Mouse (Mus musculus): ENCODE measurements at regions not wholly inside any gene's neighbourhood (a gene's known extent, or its start where the extent isn't known, plus 50 kb on each side); places are given as distances from the start of the nearest gene placed in this dataset.

DNA sequence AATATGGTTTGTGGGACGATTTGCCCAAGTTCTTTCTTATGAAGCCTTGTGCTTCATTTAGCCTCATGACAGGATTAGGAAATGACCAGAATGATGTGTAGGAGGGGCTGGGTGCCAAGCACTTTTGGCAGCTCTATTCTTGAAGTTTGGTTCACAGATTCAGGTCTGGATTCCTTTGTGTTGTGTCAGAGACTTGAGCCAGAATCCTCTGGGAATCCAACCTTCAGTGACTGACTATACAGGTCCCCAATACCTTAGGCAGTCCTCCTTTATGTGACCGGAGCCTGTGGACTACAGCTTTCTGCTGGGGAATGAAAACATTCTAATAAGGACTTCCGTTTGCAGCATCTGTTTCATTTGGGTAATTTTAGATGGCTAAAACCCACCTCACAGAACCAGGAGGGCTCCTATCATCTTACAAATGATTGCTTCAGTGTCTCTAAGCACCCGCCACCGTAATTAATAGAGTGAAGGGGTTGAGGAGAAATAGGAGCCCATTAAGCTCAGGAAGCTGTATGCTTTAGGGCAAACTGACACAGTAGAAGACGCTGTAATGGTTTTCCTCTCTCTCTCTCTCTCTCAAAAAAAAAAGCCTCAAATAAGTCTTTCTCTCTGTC is 354.7 kb upstream of the Igfbp7 start:
- TF ChIP-seq CTCF (IDR thresholded peaks at IDR 0.05; ENCODE audit: low read depth) = no peak
- no peak for TF ChIP-seq EP300 (IDR thresholded peaks at IDR 0.05; ENCODE audit: low read depth)

Measured in heart, postnatal 0 days (tissue).